Mouse (Mus musculus): ENCODE results near the gene Cyp27a1.

Gene Cyp27a1

DNA sequence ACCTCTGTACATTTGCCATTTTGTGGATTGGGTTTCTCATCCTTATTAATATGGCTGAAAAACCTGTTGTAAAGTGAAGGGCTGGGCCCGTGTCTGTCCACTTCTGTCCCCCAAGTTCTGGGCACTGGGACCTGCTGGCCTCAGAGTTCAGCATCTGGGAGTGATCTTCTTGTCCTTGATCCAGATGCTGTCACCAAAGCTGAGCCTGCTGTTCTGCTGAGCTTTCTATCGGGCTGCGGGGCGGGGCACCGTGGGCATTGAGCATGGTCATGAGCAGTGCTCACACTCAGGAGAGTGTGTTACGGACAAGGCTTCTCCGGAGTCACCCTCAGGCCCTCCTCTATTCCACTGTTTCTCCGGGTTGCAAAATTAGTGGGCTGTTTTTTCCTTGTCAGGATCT is 4.7 kb downstream of the Cyp27a1 start:
- no peak for DNase-seq (ENCODE audit: low spot score in 2 of 2)

DNA sequence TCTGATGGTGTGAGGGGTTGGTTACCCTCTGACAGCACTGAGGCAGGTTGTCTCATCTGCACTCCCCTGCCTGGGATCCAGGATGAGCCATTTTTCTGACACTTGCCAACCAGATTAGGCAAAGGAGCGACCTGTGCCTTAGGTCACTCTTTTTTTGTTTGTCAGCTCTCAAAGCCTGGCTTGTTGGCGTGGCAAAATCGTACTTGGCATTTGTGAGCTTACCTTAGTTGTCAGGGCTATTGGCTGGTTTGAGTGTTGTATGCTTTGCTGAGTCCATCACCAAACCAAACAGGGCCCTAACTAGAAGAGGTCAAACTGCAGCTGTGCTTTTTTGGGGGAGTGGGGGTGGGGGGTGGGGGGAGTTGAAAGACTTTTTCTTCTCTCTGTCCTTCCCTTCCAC is 5.9 kb downstream of the Cyp27a1 start:
- no peak for DNase-seq (ENCODE audit: low spot score in 2 of 2)

DNA sequence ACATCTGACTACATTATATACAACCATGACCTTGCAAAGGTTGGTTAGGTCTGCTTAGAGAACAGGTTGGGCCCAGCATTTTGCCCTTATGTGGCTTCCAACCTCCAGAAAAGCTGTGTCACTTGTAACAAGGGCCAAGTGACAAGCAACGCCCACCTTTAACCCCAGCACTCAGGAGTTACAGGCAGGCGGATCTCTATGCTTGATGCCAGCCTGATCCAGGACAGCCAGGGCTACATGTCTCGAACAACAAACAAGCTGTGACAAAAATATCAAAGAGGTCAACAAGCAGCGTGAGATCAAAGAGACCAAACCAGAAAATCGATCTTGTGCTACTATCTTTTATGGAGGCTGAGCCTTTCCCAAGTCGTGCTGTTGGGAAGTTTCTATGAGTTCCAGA is 8.3 kb downstream of the Cyp27a1 start:
- DNase-seq (ENCODE audit: low spot score in 2 of 2), result no peak

DNA sequence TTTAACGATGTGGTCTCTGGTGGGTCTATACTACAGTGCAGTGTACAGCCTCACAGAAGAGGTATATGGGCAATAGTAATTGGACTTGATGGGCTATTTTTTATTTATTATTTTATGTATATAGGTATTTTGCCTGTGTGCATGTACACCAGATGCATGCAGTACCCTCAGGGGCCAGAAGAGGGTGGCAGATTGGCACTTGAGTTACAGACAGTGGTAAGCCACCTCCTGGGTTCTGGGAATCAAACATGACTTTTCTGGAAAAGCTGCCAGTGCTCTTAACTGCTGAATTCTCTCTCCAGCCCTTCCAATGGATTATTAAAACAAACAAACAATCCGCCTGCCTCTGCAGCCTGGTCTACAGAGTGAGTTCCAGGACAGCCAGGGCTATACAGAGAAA is 10.4 kb downstream of the Cyp27a1 start:
- DNase-seq (ENCODE audit: low spot score in 2 of 2), result no peak

DNA sequence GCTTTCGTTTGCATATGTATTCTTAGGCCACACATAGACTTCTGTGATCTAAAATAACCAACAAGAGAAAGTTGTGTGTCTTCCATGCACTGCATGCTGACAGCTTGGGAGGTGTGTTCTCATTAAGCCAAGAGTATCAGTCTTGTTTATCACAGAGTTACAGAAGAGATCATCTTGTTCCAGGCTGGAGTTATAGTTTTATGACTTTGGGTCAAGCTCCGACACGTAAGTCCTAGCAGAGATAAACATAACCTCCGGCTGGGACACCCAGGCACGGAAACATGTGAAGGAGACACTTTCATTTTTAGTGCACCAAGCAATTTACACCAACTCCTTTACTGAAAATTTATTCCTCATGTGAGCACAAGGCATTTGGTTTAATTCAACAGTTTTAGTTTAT is 12.7 kb downstream of the Cyp27a1 start:
- no peak for DNase-seq (ENCODE audit: low spot score in 2 of 2)

DNA sequence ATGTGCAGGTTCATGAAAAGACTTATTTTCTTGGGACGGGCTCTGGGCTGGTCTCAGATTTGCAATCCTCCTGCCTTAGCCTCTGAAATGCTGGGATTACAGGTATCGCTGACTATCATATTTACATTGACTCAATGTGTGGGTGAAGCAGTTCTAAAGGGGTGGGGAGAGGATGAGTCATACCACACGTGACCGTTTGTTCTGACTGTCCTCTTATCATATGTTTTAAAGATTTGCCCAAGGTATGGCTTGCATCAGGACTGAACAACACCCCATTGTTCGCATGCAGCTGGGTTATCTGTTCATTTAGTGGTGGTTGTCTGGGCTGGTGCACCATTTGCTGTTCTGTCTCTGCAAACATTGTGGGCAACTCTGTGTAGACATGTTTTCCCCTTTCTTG is 13.3 kb downstream of the Cyp27a1 start:
- no peak for DNase-seq (ENCODE audit: low spot score in 2 of 2)

DNA sequence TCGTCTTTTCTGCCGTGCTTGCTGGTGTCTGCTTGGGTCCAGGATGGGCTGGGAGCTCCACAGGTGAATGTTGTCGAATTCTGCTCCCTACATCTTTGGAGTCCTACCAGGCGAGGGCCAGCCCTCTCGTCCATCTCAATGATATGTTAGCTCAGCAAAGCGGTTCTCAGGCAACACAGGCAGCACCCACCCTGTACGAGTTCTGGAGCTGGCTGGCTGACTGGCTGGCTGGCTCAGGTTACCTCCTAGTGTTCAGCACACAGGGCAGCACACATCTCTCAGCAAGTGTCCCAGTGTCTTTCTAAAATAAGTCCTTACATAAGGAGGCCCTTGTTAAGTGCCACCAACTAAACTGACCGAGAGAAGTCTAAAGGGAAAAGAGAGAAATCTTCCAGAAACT is 15.1 kb downstream of the Cyp27a1 start:
- no peak for DNase-seq (ENCODE audit: low spot score in 2 of 2)

DNA sequence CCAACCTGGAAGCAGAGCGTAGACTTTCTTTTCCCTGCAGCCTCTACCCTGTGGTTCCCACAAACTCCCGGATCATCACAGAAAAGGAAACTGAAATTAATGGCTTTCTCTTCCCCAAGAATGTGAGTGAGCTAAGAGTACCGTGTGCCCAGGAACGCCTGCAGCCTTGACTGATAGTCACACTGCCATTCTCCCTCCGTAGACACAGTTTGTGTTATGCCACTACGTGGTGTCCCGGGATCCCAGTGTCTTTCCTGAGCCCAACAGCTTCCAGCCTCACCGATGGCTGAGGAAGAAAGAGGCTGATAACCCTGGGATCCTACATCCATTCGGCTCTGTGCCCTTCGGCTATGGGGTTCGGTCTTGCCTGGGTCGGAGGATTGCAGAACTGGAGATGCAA is 23.6 kb downstream of the Cyp27a1 start:
- DNase-seq (ENCODE audit: low spot score in 2 of 2), result no peak

DNA sequence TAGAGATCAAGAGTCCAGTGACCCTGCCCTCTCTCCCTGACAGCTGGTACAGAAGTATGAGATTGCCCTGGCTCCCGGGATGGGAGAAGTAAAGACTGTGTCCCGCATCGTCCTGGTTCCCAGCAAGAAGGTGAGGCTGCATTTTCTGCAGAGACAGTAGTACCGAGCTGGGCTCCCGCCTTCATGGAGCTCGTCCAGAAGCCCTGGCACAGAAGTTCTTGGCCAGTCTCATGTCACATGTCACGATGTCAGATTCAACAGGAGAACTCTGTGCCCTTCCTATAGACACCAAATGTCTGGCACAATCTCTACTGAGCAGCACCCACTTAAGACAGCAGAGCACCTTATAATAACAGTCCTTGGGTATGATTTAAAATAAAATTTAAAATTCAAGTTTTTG is 24.1 kb downstream of the Cyp27a1 start:
- no peak for DNase-seq (ENCODE audit: low spot score in 2 of 2)

DNA sequence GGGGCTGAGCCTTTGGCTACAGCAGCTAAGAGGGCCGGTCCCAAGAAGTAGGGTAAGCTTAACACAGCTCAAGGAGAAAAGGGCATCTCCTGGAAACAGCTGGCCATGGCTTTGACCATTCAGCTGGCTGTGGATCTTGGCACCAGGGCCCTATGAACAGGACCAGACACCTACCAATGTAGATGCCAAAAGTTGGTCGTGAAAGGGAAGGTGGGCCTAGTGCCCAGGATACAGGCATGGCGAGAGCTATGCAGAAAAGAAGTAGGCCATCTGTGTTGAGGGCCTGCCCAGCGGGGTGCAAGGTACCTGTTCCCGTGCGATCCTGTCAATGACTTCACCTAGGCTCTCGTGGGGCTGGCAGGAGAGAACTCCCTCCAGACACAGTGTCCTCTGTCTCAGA is 27.5 kb downstream of the Cyp27a1 start:
- no peak for DNase-seq (ENCODE audit: low spot score in 2 of 2)

DNA sequence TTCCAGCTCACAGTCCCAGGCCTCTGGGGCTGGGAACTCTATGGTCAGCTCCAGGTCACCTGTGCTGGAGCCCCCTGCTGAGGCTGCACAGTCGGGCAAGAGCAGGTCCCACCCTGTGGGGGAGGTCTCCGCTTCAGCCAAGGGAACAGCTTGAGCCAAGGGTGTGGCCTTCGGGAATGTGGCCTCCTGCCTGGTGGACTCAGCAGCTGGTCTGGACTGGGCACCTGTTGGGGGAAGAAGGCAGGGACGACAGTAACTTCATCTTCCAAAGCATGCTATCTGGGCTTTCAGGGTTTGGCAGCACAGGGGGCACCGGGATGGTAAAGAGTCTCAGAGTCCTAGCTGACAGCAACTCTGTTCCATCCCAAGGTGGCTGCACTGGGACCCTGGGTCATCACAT is 34.0 kb downstream of the Cyp27a1 start:
- no peak for DNase-seq (ENCODE audit: low spot score in 2 of 2)

DNA sequence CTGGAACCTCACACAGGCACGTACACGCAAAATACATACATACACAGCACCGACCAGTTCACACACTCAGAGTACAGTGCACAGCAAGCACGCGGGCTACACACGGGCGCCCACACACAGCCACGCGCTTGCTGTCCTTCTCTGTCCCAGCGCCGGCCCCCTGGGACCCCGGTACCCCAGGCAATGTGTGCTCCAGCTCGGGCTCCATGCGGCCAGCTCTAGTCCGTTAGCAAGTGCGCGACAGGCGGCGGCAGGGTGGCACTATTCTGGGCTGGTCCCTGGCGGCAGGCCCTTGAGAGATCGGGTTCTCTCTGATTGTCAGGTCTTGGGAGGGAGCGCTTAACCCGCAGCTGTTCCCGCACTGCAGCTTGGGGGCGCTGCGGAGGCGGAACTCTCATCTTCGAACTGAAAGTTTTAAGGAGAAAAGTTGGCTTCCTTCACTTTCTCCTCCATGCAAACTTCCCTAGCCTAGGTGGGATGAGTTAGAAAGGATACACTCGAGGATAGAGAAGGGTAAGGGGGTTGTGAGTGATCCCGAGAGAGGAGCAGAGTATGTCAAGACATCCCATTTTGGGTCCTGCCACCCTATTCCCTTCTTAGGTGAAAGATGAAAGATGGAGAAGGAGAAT is 35.4 kb downstream of the Cyp27a1 start, which contains the start of gene Prkag3:
TSS of gene Prkag3 (minus strand) at position 579 of the 629 bp plus-strand sequence.
- peak in 1 of 2 experiments; percentile 57 for DNase-seq (ENCODE audit: low spot score in 2 of 2)

DNA sequence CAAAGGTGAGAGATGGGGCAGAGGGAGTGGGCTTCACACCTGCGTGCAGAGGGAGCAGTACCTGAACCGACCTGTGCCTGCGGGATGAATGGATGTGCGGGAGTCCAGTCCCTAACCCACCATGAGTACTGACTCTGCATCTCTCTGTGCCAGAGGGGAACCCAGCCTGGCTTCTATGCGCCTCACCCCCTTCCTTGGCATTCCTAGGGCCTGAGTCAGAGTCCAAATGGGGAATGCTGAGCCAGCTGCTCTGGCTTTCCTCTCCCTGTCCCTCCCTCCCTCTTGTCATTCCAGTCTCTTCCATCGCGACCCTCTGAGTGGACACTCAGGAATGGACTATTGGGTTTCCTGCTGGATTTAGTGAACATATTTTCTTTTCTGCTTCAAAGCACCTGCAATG is 35.9 kb downstream of the Cyp27a1 start:
- DNase-seq (ENCODE audit: low spot score in 2 of 2), result peak; percentile 43 to 57

DNA sequence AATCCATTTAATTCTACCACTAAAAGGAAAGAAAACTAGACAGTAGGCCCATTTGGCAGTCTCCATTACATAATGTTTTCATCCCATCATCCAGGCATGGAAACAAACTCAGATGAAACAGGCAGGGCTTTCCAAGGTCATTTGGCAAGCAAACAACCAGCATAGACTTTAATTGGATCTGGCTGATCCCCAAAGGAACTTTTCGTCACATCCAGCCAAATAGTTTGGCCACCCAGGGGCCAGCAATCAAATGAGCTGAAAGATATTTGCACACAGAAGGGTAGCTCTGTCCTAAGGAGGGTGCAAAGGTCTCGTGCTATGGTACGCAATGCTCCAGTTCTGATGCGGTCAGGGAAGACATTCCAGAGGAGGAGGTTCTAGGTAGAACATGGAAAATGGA is 37.3 kb downstream of the Cyp27a1 start:
- DNase-seq (ENCODE audit: low spot score in 2 of 2), result no peak

DNA sequence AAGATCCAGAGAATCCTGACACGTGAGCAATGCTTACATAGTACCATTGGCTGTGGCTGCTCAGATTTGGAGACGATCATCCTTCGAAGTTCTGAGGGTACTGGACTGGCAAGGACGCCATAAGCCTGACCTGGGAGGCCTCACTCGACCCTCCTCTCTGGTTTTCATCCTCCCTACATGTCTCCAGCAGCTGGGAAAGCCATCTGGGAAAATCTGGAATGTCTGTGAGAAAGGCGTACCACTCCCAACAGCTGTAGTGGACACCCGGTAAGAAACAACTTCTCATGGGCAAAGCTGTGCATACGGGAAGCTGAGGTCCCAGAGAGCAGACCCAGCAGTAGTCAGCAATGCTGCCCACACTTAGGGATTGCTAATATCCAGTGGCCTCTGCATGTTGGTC is 38.8 kb downstream of the Cyp27a1 start:
- no peak for DNase-seq (ENCODE audit: low spot score in 2 of 2)

DNA sequence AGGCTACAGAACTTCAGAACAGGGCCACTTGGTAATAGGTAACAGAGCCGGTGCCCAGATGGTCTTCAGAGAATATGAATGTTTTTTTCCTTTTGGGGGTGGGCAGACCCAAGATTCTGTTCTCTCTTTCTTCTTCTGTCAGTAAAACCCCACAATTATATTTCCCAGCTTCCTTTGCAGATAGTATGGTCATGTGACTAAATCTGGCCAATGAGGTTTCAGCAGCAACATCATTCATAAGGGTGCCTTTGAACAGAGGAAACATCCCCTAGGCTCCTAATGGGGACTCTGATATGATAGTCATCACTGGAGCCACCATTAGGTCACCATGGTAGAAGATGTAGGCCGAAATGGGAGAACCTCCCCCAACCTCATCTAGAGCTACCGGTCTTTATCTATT is 39.5 kb downstream of the Cyp27a1 start:
- no peak for DNase-seq (ENCODE audit: low spot score in 2 of 2)

DNA sequence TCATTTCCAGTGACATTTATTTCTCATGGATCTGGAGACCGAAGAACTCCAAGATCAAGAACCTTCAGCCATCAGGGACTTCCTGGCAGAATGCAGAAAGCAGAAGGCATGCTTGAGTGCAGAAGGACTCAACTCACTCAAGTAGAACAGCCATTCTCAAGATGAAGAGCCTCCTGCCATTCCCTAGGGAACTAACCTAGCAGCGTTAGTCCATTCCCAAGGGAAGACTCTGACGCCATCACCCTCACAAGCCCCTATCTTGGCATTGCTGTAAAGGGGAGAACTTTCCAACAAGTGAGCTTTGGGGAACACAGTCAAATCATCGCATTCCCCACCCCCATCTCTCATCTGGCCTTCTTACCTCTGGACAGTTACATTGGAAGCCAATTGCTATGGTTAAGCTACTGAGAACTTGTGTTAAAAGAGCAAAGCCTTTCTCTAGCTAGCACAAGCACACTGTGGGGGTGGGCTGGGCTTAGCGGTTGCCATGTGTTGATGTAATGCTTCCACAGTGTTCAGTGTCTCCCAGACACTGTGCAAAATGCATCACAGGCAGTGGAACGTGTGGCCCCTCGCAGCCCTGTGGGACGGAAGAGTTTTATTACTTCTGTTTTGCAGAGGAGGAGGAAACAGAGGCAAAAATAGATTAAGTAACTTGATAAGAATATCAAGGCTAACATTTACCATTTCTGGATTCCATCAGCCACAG is 40.0 kb downstream of the Cyp27a1 start:
- no peak for DNase-seq (ENCODE audit: low spot score in 2 of 2)

DNA sequence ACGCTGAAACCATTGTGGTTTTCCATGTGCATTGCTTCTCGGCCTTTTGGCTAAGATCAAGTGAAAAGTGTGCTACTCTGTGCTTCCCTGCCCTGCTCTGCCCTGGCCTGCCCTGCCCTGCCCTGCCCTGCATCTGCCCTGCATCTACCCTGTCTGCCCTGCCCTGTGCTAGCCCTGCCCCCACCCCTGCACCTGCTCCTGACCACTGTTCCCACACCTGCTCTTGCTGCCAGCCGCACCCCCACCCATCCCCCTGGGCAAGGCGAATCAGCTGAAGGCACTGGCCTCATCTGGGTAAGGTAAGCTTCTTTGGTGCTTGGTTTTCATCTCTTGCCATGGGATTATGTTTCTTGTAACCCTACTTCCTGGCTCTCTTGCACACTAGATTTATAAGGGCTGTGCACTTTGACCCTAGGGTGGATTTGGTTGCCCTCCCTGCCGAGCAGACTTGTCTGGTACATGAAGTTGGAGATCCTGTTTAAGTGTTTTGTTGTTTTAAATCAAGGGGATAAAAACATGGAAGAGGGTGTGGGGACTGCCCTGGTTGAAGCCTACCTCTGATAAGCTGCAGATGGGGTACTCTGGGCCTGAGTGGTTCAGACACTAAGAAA is 40.9 kb downstream of the Cyp27a1 start:
- DNase-seq (ENCODE audit: low spot score in 2 of 2), result no peak

DNA sequence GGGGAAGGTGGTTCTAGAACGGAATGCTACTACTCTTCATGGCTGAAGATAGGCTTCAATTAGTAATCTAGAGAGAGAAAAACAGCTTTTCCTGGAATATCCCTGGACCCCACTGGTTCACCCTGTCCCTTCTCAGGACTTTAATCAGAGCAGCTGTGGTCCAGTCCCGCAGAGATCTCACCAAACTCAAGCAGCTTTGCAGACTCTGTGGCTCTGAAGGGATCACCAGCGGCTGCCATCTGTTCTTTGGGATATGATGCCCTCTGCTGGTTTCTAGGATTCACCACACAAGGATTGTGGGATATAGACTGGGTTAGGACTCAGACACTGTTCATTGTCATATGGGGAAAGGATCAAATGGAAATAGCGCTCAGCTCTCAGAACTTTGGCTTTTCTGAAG is 46.4 kb downstream of the Cyp27a1 start:
- peak in 1 of 2 experiments; percentile 51 for DNase-seq (ENCODE audit: low spot score in 2 of 2)

DNA sequence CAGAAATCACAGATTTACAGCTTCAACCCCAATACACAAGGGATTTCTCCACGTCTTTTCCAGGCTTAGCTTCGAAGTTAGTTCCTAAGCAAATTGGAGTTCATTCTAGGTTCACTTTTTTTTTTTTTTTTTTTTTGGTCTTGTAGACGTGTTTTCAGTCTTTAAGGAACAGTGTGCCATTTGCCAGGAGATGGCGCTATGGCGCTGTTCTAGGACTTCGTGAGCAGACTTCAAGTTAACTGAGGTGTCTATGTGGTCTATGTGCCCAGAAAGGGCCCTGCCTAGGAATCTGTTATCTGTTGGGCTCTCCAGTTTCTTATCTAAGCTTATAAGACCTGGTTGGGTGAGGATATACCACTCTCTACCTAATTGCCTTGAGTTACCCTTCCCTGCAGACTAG is 49.7 kb downstream of the Cyp27a1 start:
- peak; percentile 67 to 74 for DNase-seq (ENCODE audit: low spot score in 2 of 2)

DNA sequence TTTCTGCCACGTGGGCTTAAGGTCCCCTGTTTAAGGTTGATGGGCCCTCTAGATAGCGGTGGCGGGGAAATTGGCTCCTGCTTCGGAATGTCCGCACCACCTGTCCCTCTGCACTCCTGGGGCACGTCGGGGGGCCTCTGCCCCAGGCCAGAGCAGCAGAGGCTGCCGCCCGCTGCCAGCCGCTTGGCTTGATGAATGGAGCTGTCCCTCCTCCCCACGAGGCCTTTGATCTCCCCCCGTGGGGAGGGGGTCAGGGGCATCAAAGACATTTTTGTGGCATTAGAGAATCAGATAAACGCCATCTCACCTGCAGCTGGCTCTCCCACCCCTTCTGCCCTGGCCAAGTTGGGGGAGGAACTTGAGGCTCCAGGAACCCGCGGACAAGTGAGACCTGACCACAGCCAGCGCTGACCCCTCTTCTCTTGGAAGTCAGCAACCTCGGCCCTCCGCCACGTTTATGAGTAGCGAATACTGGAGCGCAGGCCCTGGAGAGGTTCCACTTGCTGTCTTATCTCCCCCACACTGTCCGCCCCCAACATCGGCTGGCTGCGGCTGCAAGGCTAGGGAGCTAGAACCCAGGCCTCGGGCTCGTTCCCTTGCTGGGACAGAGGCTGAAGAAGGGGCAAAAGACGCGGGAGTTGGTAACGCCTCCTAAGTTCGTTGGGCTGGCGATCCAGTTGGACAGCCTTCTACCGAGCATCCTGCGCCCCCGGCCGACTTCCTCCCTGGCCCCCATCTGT is 57.5 kb downstream of the Cyp27a1 start:
- DNase-seq (ENCODE audit: low spot score in 2 of 2), result no peak

DNA sequence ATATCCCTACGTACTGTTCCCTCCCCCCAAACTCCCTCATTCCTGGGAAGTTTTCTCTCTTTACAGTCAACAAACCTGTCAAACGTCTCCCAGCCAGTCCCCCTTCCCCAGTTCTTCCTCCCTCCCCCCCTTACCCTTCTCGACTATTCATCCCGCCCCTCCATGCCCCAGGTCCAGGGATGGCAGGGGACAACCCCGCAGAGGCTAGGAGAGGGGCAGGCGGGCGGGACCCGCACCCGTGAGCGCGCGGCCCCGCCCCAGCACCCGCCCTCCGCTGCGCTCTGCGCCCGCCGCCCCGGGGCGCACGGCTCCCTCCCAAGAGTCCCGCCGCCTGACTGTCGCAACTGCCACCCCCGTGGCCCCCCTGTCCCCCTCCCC is 58.1 kb downstream of the Cyp27a1 start:
- no peak for DNase-seq (ENCODE audit: low spot score in 2 of 2)

DNA sequence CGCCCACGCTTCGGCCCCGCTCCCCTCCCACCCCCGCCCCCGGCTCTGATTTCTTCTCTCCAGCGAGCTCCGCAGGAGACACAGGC is 58.3 kb downstream of the Cyp27a1 start, which contains the start of gene Wnt6:
TSS of gene Wnt6 (plus strand) at position 48 of the 86 bp plus-strand sequence.
- no peak for DNase-seq (ENCODE audit: low spot score in 2 of 2)
